ENCODE assay signal across 8 mouse cellular contexts in genomic region chr14:21031783-21032511, GRCm38 (mm10). TPM values are rescaled to one million over a fixed set of nuclear protein-coding genes. Genes with fewer than 3 reads are reported as not detected.
DNase-seq lines count a peak whose midpoint lies in the region; ATAC-seq lines count a peak whose summit lies in the region.

No protein-coding gene starts in this region.

- DNase-seq in right cerebral cortex, postnatal 14 days = peak; percentile 19
- DNase-seq in right cerebral cortex, postnatal 36 days (ENCODE audit: low spot score in 2 of 2) = no peak
- peak; percentile 64 to 83 for DNase-seq in kidney, postnatal 25 days
- peak; percentile 26 for DNase-seq in yolk sac, embryonic 10.5 days (ENCODE audit: low spot score)
- no peak for DNase-seq in forebrain, embryonic 10.5 days (ENCODE audit: extremely low spot score, low spot score)

- H3K9me3 ChIP-seq in heart, embryonic 13.5 days = no peaks in the 10 kb centered on the region
- H3K9me3 ChIP-seq in forebrain, embryonic 10.5 days = no peaks in the 10 kb centered on the region

- H3K27ac ChIP-seq in heart, embryonic 13.5 days (replicated peaks) = peak overlapping the region; percentile 80
- H3K27ac ChIP-seq in forebrain, embryonic 10.5 days = no peak overlapping the region

- no peaks in the 10 kb centered on the region for H3K27me3 ChIP-seq in heart, embryonic 13.5 days (replicated peaks)
- no peaks in the 10 kb centered on the region for H3K27me3 ChIP-seq in forebrain, embryonic 10.5 days (ENCODE audit: poor library complexity, severe bottlenecking)

- H3K36me3 ChIP-seq in heart, embryonic 13.5 days = peaks cover 93% of the 10 kb centered on the region
- peaks cover 87% of the 10 kb centered on the region for H3K36me3 ChIP-seq in forebrain, embryonic 10.5 days (replicated peaks)

- 78% methylated on average over 6 of the region's 6 CpGs for WGBS in heart, embryonic 13.5 days
- WGBS in forebrain, embryonic 10.5 days = 78% methylated on average over 6 of the region's 6 CpGs

- ATAC-seq in common myeloid progenitor, adult 5-6 weeks (replicated peaks; ENCODE audit: low read depth, poor library complexity, severe bottlenecking) = peak; percentile 98
- no peak for ATAC-seq in heart, embryonic 13.5 days (ENCODE audit: extremely low read depth, insufficient number of reproducible peaks, low FRiP score, low TSS enrichment)
- ATAC-seq in megakaryocyte progenitor cell, adult 5-6 weeks (replicated peaks; ENCODE audit: poor library complexity) = peak; percentile 99

- no peak overlapping the region for H3K4me3 ChIP-seq in heart, embryonic 13.5 days
- H3K4me3 ChIP-seq in forebrain, embryonic 10.5 days = no peak overlapping the region

- peaks cover 20% of the 10 kb centered on the region for H3K4me1 ChIP-seq in heart, embryonic 13.5 days
- H3K4me1 ChIP-seq in forebrain, embryonic 10.5 days = peaks cover 11% of the 10 kb centered on the region

- no peak overlapping the region for H3K9ac ChIP-seq in heart, embryonic 13.5 days

- no peak overlapping the region for H3K4me2 ChIP-seq in heart, embryonic 13.5 days

RNA-seq across cellular contexts. Expression of gene Ap3m1, which starts 20.4 kb away (rescaled TPM):
- 52.1 and 64.5 TPM in 2 replicates for total RNA-seq in common myeloid progenitor, adult 5-6 weeks (2017)
- 59.6 and 64.6 TPM in 2 replicates for polyA plus RNA-seq in heart, embryonic 13.5 days (2015; fragmentation: Nextera tagmentation; extraction: Ambion mirVana)
- total RNA-seq in megakaryocyte progenitor cell, adult 5-6 weeks (2015) = 56.9 and 71.1 TPM in 2 replicates
- total RNA-seq in megakaryocyte progenitor cell, adult 5-6 weeks (2017) = 60.1 and 71.0 TPM in 2 replicates
- 99.9 and 101 TPM in 2 replicates for polyA plus RNA-seq in forebrain, embryonic 10.5 days (2016; fragmentation: Nextera tagmentation; extraction: Ambion mirVana)

RNA-seq across cellular contexts. Expression of gene Adk, which starts 20.4 kb away (rescaled TPM):
- 90.6 and 197 TPM in 2 replicates for total RNA-seq in common myeloid progenitor, adult 5-6 weeks (2017)
- 242 and 253 TPM in 2 replicates for polyA plus RNA-seq in heart, embryonic 13.5 days (2015; fragmentation: Nextera tagmentation; extraction: Ambion mirVana)
- 100 and 106 TPM in 2 replicates for total RNA-seq in megakaryocyte progenitor cell, adult 5-6 weeks (2015)
- total RNA-seq in megakaryocyte progenitor cell, adult 5-6 weeks (2017) = 104 and 129 TPM in 2 replicates
- 171 and 172 TPM in 2 replicates for polyA plus RNA-seq in forebrain, embryonic 10.5 days (2016; fragmentation: Nextera tagmentation; extraction: Ambion mirVana)

Comparison
In these comparisons a context has a peak if more than half of its experiments do, and no peak if none do; other contexts are left out.
1. DNase-seq: peak in right cerebral cortex, postnatal 14 days (single experiment), kidney, postnatal 25 days (2 of 2) and yolk sac, embryonic 10.5 days (single experiment); none in right cerebral cortex, postnatal 36 days (0 of 2) and forebrain, embryonic 10.5 days (single experiment).